ENCODE assay signal across 9 mouse cellular contexts in genomic region chr7:140047811-140048311, GRCm38 (mm10). TPM values are rescaled to one million over a fixed set of nuclear protein-coding genes. Genes with fewer than 3 reads are reported as not detected.
DNase-seq lines count a peak whose midpoint lies in the region; ATAC-seq lines count a peak whose summit lies in the region.
"Had no signal": no experiment of that assay in that cellular context is flagged by ENCODE, and none has a peak within 500 bp of the region (broad histone marks: within the 10 kb centered on the region; RNA-seq: fewer than 3 reads in every experiment).

No protein-coding gene starts in this region.

- no peak overlapping the region for H3K9ac ChIP-seq in kidney, embryonic 16.5 days (replicated peaks; ENCODE audit: low read length)
- peak overlapping the region; percentile 21; the same call in 1 of the 2 replicates for H3K9ac ChIP-seq in heart, embryonic 14.5 days (ENCODE audit: low read length)
- H3K9ac ChIP-seq in liver, embryonic 12.5 days, result no peak overlapping the region

- H3K27ac ChIP-seq in kidney, embryonic 16.5 days (ENCODE audit: low read length), result no peak overlapping the region
- no peak overlapping the region for H3K27ac ChIP-seq in heart, embryonic 14.5 days (replicated peaks in 1 of 2; ENCODE audit: control insufficient read depth in 1 of 2, insufficient read depth in 1 of 2, low read depth in 2 of 2, low read length in 2 of 2)
- no peak overlapping the region for H3K27ac ChIP-seq in liver, embryonic 12.5 days

- H3K27me3 ChIP-seq in kidney, embryonic 16.5 days (ENCODE audit: insufficient read depth, low read length), result peaks cover 88% of the 10 kb centered on the region
- peaks cover 91% of the 10 kb centered on the region for H3K27me3 ChIP-seq in heart, embryonic 14.5 days (ENCODE audit: control insufficient read depth, insufficient read depth, low read length)
- peaks cover 90% of the 10 kb centered on the region for H3K27me3 ChIP-seq in liver, embryonic 12.5 days (replicated peaks)

- WGBS in kidney, embryonic 16.5 days, result under 1% methylated on average over 33 of the region's 33 CpGs
- WGBS in heart, embryonic 14.5 days, result under 1% methylated on average over 33 of the region's 33 CpGs
- 2% methylated on average over 33 of the region's 33 CpGs for WGBS in liver, embryonic 12.5 days (ENCODE audit: insufficient replicate concordance)

- H3K4me3 ChIP-seq in kidney, embryonic 16.5 days (ENCODE audit: low read length), result peak overlapping the region; percentile 47
- H3K4me3 ChIP-seq in heart, embryonic 14.5 days (ENCODE audit: control insufficient read depth in 1 of 2, insufficient read depth in 1 of 2, low read depth in 1 of 2, low read length in 2 of 2), result peak overlapping the region; percentile 37 to 42
- H3K4me3 ChIP-seq in liver, embryonic 12.5 days, result peak overlapping the region; percentile 34

- DNase-seq in kidney, adult 9 months, result no peak
- peak; percentile 31 for DNase-seq in retina, embryonic 14.5 days (ENCODE audit: low spot score)
- DNase-seq in testis, postnatal 10 days (ENCODE audit: low spot score), result no peak
- DNase-seq in cerebellum, adult 9-10 months, result no peak

- peak overlapping the region; percentile 62 for H3K4me2 ChIP-seq in kidney, embryonic 16.5 days (replicated peaks; ENCODE audit: low read depth, low read length)
- peak overlapping the region; percentile 67 for H3K4me2 ChIP-seq in heart, embryonic 14.5 days (ENCODE audit: low read length)
- H3K4me2 ChIP-seq in liver, embryonic 12.5 days, result peak overlapping the region; percentile 64

- no peaks in the 10 kb centered on the region for H3K36me3 ChIP-seq in kidney, embryonic 16.5 days (ENCODE audit: insufficient read depth, low read length)
- no peaks in the 10 kb centered on the region for H3K36me3 ChIP-seq in heart, embryonic 14.5 days (ENCODE audit: control insufficient read depth, insufficient read depth, low read length)
- H3K36me3 ChIP-seq in liver, embryonic 12.5 days, result no peaks in the 10 kb centered on the region

- no peaks in the 10 kb centered on the region for H3K9me3 ChIP-seq in kidney, embryonic 16.5 days (ENCODE audit: low read length)
- no peaks in the 10 kb centered on the region for H3K9me3 ChIP-seq in heart, embryonic 14.5 days (ENCODE audit: control insufficient read depth, low read length)
- no peaks in the 10 kb centered on the region for H3K9me3 ChIP-seq in liver, embryonic 12.5 days (replicated peaks)

- H3K4me1 ChIP-seq in kidney, embryonic 16.5 days (ENCODE audit: insufficient read depth, low read length), result peaks cover 22% of the 10 kb centered on the region
- peaks cover 9 to 18% of the 10 kb centered on the region in 2 experiments; a peak in 3 of 4 replicates for H3K4me1 ChIP-seq in heart, embryonic 14.5 days (ENCODE audit: control insufficient read depth in 2 of 2, insufficient read depth in 2 of 2, low read length in 2 of 2)
- peaks cover 13% of the 10 kb centered on the region for H3K4me1 ChIP-seq in liver, embryonic 12.5 days

- no peak for ATAC-seq in kidney, embryonic 16.5 days (ENCODE audit: low FRiP score, low TSS enrichment)
- peak; percentile 31 for ATAC-seq in common myeloid progenitor, adult 5-6 weeks (replicated peaks; ENCODE audit: low read depth, poor library complexity, severe bottlenecking)
- no peak for ATAC-seq in heart, embryonic 14.5 days (ENCODE audit: insufficient number of reproducible peaks, insufficient read depth, low FRiP score, low read depth)
- ATAC-seq in liver, embryonic 12.5 days, result no peak

RNA-seq across cellular contexts. Expression of gene Msx3, which starts 1.0 kb away (rescaled TPM):
- polyA plus RNA-seq in kidney, embryonic 16.5 days (2015; fragmentation: Nextera tagmentation; extraction: Ambion mirVana), result not detected in 2 replicates
- not detected in 2 replicates for total RNA-seq in common myeloid progenitor, adult 5-6 weeks (2017)
- not detected in 2 replicates for polyA plus RNA-seq in heart, embryonic 14.5 days (2014; fragmentation: Nextera tagmentation; extraction: Ambion mirVana)
- not detected in 2 replicates for polyA plus RNA-seq in liver, embryonic 12.5 days (2016; fragmentation: Nextera tagmentation; extraction: Ambion mirVana)
- total RNA-seq: neutrophil, adult 5-6 weeks had no signal

RNA-seq across cellular contexts. Expression of gene Tubgcp2, which starts 11.4 kb away (rescaled TPM):
- 57.7 and 58.8 TPM in 2 replicates for polyA plus RNA-seq in kidney, embryonic 16.5 days (2015; fragmentation: Nextera tagmentation; extraction: Ambion mirVana)
- 47.4 and 54.2 TPM in 2 replicates for total RNA-seq in common myeloid progenitor, adult 5-6 weeks (2017)
- polyA plus RNA-seq in heart, embryonic 14.5 days (2014; fragmentation: Nextera tagmentation; extraction: Ambion mirVana), result 32.8 and 34.2 TPM in 2 replicates
- 36.6 and 38.3 TPM in 2 replicates for polyA plus RNA-seq in liver, embryonic 12.5 days (2016; fragmentation: Nextera tagmentation; extraction: Ambion mirVana)

RNA-seq across cellular contexts. Expression of gene Zfp511, which starts 11.7 kb away (rescaled TPM):
- polyA plus RNA-seq in kidney, embryonic 16.5 days (2015; fragmentation: Nextera tagmentation; extraction: Ambion mirVana), result 38.0 and 40.6 TPM in 2 replicates
- total RNA-seq in common myeloid progenitor, adult 5-6 weeks (2017), result 21.7 and 23.6 TPM in 2 replicates
- polyA plus RNA-seq in heart, embryonic 14.5 days (2014; fragmentation: Nextera tagmentation; extraction: Ambion mirVana), result 33.7 and 34.6 TPM in 2 replicates
- 28.7 and 29.6 TPM in 2 replicates for polyA plus RNA-seq in liver, embryonic 12.5 days (2016; fragmentation: Nextera tagmentation; extraction: Ambion mirVana)

RNA-seq across cellular contexts. Expression of gene Caly, which starts 34.5 kb away (rescaled TPM):
- polyA plus RNA-seq in kidney, embryonic 16.5 days (2015; fragmentation: Nextera tagmentation; extraction: Ambion mirVana), result 0.99 and 1.9 TPM in 2 replicates
- not detected in 2 replicates for total RNA-seq in common myeloid progenitor, adult 5-6 weeks (2017)
- polyA plus RNA-seq in heart, embryonic 14.5 days (2014; fragmentation: Nextera tagmentation; extraction: Ambion mirVana), result 0.20 and 0.42 TPM in 2 replicates
- 0.33 and 0.38 TPM in 2 replicates for polyA plus RNA-seq in liver, embryonic 12.5 days (2016; fragmentation: Nextera tagmentation; extraction: Ambion mirVana)
- total RNA-seq: neutrophil, adult 5-6 weeks had no signal

RNA-seq across cellular contexts. Expression of gene Prap1, which starts 45.3 kb away (rescaled TPM):
- 0.27 and 0.62 TPM in 2 replicates for polyA plus RNA-seq in kidney, embryonic 16.5 days (2015; fragmentation: Nextera tagmentation; extraction: Ambion mirVana)
- total RNA-seq in common myeloid progenitor, adult 5-6 weeks (2017), result not detected in 2 replicates
- 0.59 TPM in 1 of 2 replicates, not detected in the other for polyA plus RNA-seq in heart, embryonic 14.5 days (2014; fragmentation: Nextera tagmentation; extraction: Ambion mirVana)
- not detected in 2 replicates for polyA plus RNA-seq in liver, embryonic 12.5 days (2016; fragmentation: Nextera tagmentation; extraction: Ambion mirVana)
- total RNA-seq: neutrophil, adult 5-6 weeks had no signal
